Mouse (Mus musculus) bone marrow macrophage, adult 2 months (primary cell): ENCODE measurements around the gene Nlrp10. TPM values are rescaled to one million over a fixed set of nuclear protein-coding genes. Genes with fewer than 3 reads are reported as not detected.

ENCODE experiments used
- H3K27ac ChIP-seq: 2 replicates; pipeline ENCODE4 v1.5.1; 2012; ENCODE audit warnings: low read depth, low read length; ENCODE audit not compliant: insufficient read depth
- H3K4me1 ChIP-seq: 2 replicates; pipeline ENCODE4 v1.6.1; 2012; ENCODE audit warnings: low read length; ENCODE audit not compliant: control insufficient read depth, insufficient read depth
- H3K4me3 ChIP-seq: 2 replicates; pipeline ENCODE4 v1.5.1; 2012; ENCODE audit warnings: mild to moderate bottlenecking, low read length, moderate library complexity; ENCODE audit not compliant: insufficient read depth
- CTCF ChIP-seq: IDR thresholded peaks from 2 replicates; pipeline ENCODE4 v1.5.1; 2012; ENCODE audit warnings: low read depth, mild to moderate bottlenecking, low read length, moderate library complexity
- POLR2A ChIP-seq: IDR thresholded peaks from 2 replicates; pipeline ENCODE4 v1.6.1; 2012; ENCODE audit warnings: mild to moderate bottlenecking, low read depth, low read length, borderline replicate concordance
- polyA plus RNA-seq: library from polyadenylated mRNA; stranded (reverse); fragments of >200 nt; gene quantifications from 2 replicates; pipeline ENCODE4 v1.2.4, GENCODE M21; 2012; ENCODE audit not compliant: missing spikeins, insufficient read depth, insufficient read length

Gene Nlrp10
- polyA plus RNA-seq, 1 experiment = 4.8 TPM

DNA sequence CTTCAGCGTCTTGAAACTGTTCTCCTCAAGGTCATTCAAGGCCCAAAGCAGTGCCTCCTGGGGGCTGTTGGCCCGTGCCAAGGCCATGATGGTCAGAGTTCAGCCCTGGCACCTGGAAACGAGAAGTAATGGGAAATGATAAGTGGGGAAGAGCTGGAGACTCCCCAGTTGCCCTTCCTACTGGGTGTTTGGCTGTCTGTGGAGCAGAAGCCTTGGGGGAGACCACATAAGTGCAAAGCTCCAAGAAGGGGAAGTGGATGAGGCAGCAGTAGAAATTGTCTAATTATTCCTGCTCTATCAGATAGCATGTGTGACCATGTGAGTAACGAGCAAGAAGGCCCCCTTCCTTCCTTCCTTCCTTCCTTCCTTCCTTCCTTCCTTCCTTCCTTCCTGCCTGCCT lies 2.9 kb downstream of the Nlrp10 start:
- peaks cover 26% of the 10 kb centered on the region for H3K4me1 ChIP-seq
- no peak overlapping the region for H3K4me3 ChIP-seq
- TF ChIP-seq POLR2A (no peak), CTCF (no peak)
- peak overlapping the region; percentile 66 for H3K27ac ChIP-seq

DNA sequence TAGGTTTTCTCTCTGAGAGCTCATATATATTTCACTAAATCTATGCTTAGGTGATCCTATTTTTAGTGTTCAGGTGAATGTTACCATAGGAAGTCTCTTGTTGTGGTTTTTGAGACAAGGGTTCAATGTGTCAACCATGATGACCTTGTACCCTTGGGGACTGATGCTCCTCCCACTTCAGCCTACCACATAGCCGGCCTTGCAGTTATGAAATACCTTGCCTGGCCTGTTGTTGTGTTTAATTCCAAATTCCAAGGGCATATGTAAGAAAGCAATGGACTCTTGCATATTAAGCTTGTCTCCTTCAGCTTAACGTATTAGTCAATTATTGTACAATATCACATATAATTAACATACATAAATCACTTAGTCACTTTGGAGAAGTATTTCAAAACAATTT lies 26.0 kb downstream of the Nlrp10 start:
- no peak for TF ChIP-seq POLR2A

DNA sequence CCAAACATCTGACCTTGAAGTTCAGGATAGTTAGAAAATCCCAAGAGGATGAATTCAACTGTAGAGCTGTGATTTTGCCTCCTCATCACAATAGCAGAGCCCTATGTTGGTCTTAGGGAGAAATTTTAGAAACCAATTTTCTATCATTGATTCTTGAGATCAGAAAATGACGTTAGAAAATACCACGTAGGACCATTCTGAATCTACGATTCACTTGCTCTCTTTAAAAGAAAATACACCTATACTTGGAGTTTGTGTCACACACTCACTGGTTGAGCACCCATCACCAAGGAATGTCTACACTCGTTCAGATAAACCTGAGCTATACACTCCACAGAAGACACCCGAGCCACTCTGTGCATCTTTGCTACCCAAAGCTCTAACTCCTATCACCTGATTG lies 35.7 kb downstream of the Nlrp10 start, which contains the start of gene Olfr519:
Olfr519 (minus strand) TSS at position 101 of the 400 bp plus-strand sequence.
- TF ChIP-seq POLR2A (no peak), CTCF (no peak)
- H3K4me1 ChIP-seq = no peaks in the 10 kb centered on the region
- H3K4me3 ChIP-seq = no peak within 1 kb of the TSS
- no peak within 1 kb of the TSS for H3K27ac ChIP-seq

More for the DNA sequence above, 26.0 kb downstream of the Nlrp10 start:
- H3K4me1 ChIP-seq = no peaks in the 10 kb centered on the region
- no peak overlapping the region for H3K27ac ChIP-seq
- H3K4me3 ChIP-seq = no peak overlapping the region

DNA sequence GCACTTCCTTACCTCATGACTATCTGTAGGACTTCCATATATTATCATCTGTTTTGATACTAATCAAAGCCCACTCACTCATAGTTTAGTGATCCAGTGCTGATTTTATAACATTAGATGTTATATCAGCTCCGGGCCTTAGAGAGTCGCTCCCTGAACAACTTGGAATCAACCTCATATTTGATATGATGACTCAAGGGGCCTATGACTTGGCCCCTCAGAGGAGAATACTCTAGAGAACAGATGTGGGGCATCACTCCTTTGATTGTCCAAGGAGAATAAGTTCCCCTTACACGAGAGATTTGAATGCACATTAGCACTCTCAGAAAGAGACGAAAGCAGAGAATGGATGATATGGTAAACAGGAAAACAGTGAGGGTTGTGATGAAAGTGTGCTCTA lies 45.1 kb downstream of the Nlrp10 start, which contains the start of gene Olfr518:
Olfr518 (minus strand) TSS at position 101 of the 400 bp plus-strand sequence.
- H3K4me1 ChIP-seq = no peaks in the 10 kb centered on the region
- TF ChIP-seq POLR2A = no peak
- no peak for TF ChIP-seq CTCF
- no peak within 1 kb of the TSS for H3K27ac ChIP-seq
- H3K4me3 ChIP-seq = no peak within 1 kb of the TSS

DNA sequence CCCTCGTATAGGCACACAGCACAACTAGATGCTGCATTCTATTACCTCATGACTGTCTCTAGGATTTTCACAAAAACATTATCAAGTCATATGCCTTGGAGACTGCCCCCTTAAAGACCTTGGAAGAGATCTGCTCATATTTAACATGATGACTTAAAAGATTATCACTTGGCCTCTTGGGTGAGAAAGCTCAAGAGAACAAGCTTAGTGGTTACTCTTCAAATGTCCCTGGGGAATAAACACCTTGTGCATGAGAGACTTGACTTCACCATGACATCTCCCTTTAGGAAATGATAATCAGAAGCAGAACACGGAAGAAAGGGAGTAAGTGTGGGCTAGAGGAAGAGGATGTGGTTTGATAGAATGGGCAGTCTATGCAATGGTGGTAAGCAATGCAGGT lies 57.7 kb downstream of the Nlrp10 start, which contains the start of gene Olfr517:
Olfr517 (minus strand) TSS at position 101 of the 400 bp plus-strand sequence.
- TF ChIP-seq POLR2A (no peak), CTCF (no peak)
- H3K27ac ChIP-seq = no peak within 1 kb of the TSS
- no peaks in the 10 kb centered on the region for H3K4me1 ChIP-seq
- no peak within 1 kb of the TSS for H3K4me3 ChIP-seq

Other genes with a start within 250 kb of the Nlrp10 start
- not detected in 2 replicates for gene Olfr512, start 216.9 kb downstream of the Nlrp10 start, polyA plus RNA-seq
- not detected in 2 replicates for gene Olfr513, start 179.2 kb downstream of the Nlrp10 start, polyA plus RNA-seq
- gene Olfr514, start 104.2 kb downstream of the Nlrp10 start, polyA plus RNA-seq = 0.87 TPM in 1 of 2 replicates, not detected in the other
- not detected in 2 replicates for gene Olfr516, start 79.6 kb downstream of the Nlrp10 start, polyA plus RNA-seq
- gene Olfr517, start 57.8 kb downstream of the Nlrp10 start, polyA plus RNA-seq = not detected in 2 replicates
- gene Olfr518, start 45.2 kb downstream of the Nlrp10 start, polyA plus RNA-seq = not detected in 2 replicates
- gene Olfr519, start 35.8 kb downstream of the Nlrp10 start, polyA plus RNA-seq = not detected in 2 replicates
- gene Eif3f, start 4.2 kb upstream of the Nlrp10 start, polyA plus RNA-seq = 191 and 197 TPM in 2 replicates
- 0.17 TPM in 1 of 2 replicates, not detected in the other for gene Tub, start 20.2 kb upstream of the Nlrp10 start, polyA plus RNA-seq
- not detected in 2 replicates for gene Ric3, start 153.2 kb upstream of the Nlrp10 start, polyA plus RNA-seq
- gene Lmo1, start 245.0 kb upstream of the Nlrp10 start, polyA plus RNA-seq = not detected in 2 replicates